Mouse (Mus musculus) embryonic stem cell, embryonic (primary cell): ENCODE results near the gene Ptdss2.

Experiments used
- CTCF ChIA-PET, 4 experiments: fragments of 300-600 bp in 2 of 4; fragments of 350-600 bp in 2 of 4; sonication (Branson Sonifier 250); formaldehyde crosslinking; loops; one replicate each; lab custom pipeline; 2022; ENCODE audit warnings: inconsistent platforms in 2 of 4; lab: Charles Lee
- POLR2A ChIA-PET, 4 experiments: fragments of 300-600 bp in 2 of 4; fragments of 350-600 bp in 2 of 4; sonication (Branson Sonifier 250); formaldehyde crosslinking; loops; one replicate each; lab custom pipeline; 2022; ENCODE audit warnings: antibody characterized with exemption in 4 of 4, inconsistent platforms in 1 of 4; lab: Charles Lee

Gene Ptdss2

GRCm38 (mm10) chr7:141122245-141122644, at the start of gene Ptdss2:
Gene Ptdss2, plus strand, starts transcription at chr7:141122382.
- CTCF ChIA-PET = interaction anchor here in 3 of 4 experiments (0.7 to 2.4 kb wide), 20 partner anchors 9 to 301 kb away, joined by 3 to 9 read pairs (median 4); partner anchors contain the start of genes Hras (in 1 of the 3), Lrrc56 (in 1 of the 3) and Sigirr (in 1 of the 3)
- POLR2A ChIA-PET = interaction anchor here (0.6 to 5.2 kb wide), 105 partner anchors 9 to 1399 kb away, joined by 3 to 67 read pairs (median 5); partner anchors contain the start of genes Rassf7 (in 3 of the 4), Hras (in 2 of the 4), Lrrc56 (in 2 of the 4) and Phrf1 (in 2 of the 4)

GRCm38 (mm10) chr7:141073782-141074181, 48.4 kb upstream of the Ptdss2 start:
- CTCF ChIA-PET = interaction anchor here in 1 of 4 experiments (1.2 to 1.3 kb wide), 2 partner anchors 14 kb away, joined by 3 read pairs; no protein-coding TSS in a partner anchor

GRCm38 (mm10) chr7:141077841-141078240, 44.3 kb upstream of the Ptdss2 start, which contains the start of gene Pkp3:
Gene Pkp3, plus strand, starts transcription at chr7:141078218.
- ChIA-PET CTCF (interaction anchor here in 2 of 4 experiments (0.6 to 1.6 kb wide), 3 partner anchors 11 to 99 kb away, joined by 3 to 5 read pairs (median 4); no protein-coding TSS in a partner anchor), POLR2A (interaction anchor here in 3 of 4 experiments (0.7 to 2.4 kb wide), 10 partner anchors 7 to 138 kb away, joined by 3 to 16 read pairs (median 4); partner anchors contain the start of genes Ifitm6 (in 1 of the 3), Rassf7 (in 1 of the 3) and Sigirr (in 1 of the 3))

More at GRCm38 (mm10) chr7:141073782-141074181, 48.4 kb upstream of the Ptdss2 start:
- POLR2A ChIA-PET = interaction anchor here in 3 of 4 experiments (0.5 to 6.7 kb wide), 9 partner anchors 8 to 107 kb away, joined by 3 to 48 read pairs (median 3); partner anchors contain the start of genes Ifitm1 (in 1 of the 3) and Ptdss2 (in 1 of the 3)

- ChIA-PET POLR2A (interaction anchor here in 3 of 4 experiments (0.6 to 2.4 kb wide), 13 partner anchors 8 to 170 kb away, joined by 3 to 16 read pairs (median 4); partner anchors contain the start of genes Hras (in 1 of the 3), Lrrc56 (in 1 of the 3), Rassf7 (in 1 of the 3) and Sigirr (in 1 of the 3)), CTCF (interaction anchor here in 2 of 4 experiments (0.8 to 1.6 kb wide), 4 partner anchors 11 to 98 kb away, joined by 3 to 5 read pairs (median 4); no protein-coding TSS in a partner anchor)
Measured at GRCm38 (mm10) chr7:141078876-141079275, 43.3 kb upstream of the Ptdss2 start.

- CTCF ChIA-PET = interaction anchor here in 3 of 4 experiments (0.6 to 1.8 kb wide), 7 partner anchors 9 to 1219 kb away, joined by 3 to 14 read pairs (median 4); no protein-coding TSS in a partner anchor
Measured at GRCm38 (mm10) chr7:141079481-141080449, 42.4 kb upstream of the Ptdss2 start.

GRCm38 (mm10) chr7:141087894-141088293, 34.3 kb upstream of the Ptdss2 start:
- POLR2A ChIA-PET = interaction anchor here in 3 of 4 experiments (0.7 to 5.3 kb wide), 21 partner anchors 8 to 165 kb away, joined by 3 to 48 read pairs (median 3); partner anchors contain the start of genes Ptdss2 (in 2 of the 3), Sigirr (in 2 of the 3), Rassf7 (in 1 of the 3) and Rnh1 (in 1 of the 3)
- CTCF ChIA-PET = interaction anchor here in 3 of 4 experiments (0.7 to 1.6 kb wide), 11 partner anchors 8 to 146 kb away, joined by 3 to 6 read pairs (median 3); partner anchors contain the start of gene Pgghg (in 1 of the 3)

More at GRCm38 (mm10) chr7:141079481-141080449, 42.4 kb upstream of the Ptdss2 start:
- POLR2A ChIA-PET = interaction anchor here (0.5 to 2.4 kb wide), 20 partner anchors 8 to 363 kb away, joined by 3 to 16 read pairs (median 3); partner anchors contain the start of genes Ptdss2 (in 1 of the 4), Rassf7 (in 1 of the 4), Rnh1 (in 1 of the 4) and Sigirr (in 1 of the 4)

GRCm38 (mm10) chr7:141088473-141088872, 33.7 kb upstream of the Ptdss2 start:
- CTCF ChIA-PET = interaction anchor here in 3 of 4 experiments (0.5 to 1.6 kb wide), 10 partner anchors 9 to 147 kb away, joined by 3 to 6 read pairs (median 4); partner anchors contain the start of gene Pgghg (in 1 of the 3)
- POLR2A ChIA-PET = interaction anchor here in 3 of 4 experiments (0.9 to 5.3 kb wide), 18 partner anchors 8 to 166 kb away, joined by 3 to 48 read pairs (median 4); partner anchors contain the start of genes Sigirr (in 2 of the 3), Ptdss2 (in 1 of the 3), Rassf7 (in 1 of the 3) and Rnh1 (in 1 of the 3)

- CTCF ChIA-PET = interaction anchor here in 3 of 4 experiments (0.5 to 1.3 kb wide), 5 partner anchors 18 to 148 kb away, joined by 3 to 4 read pairs (median 3); partner anchors contain the start of gene Gm17387 (in 1 of the 3)
Measured at GRCm38 (mm10) chr7:141090228-141090627, 32.0 kb upstream of the Ptdss2 start.

GRCm38 (mm10) chr7:141092051-141092735, 30.0 kb upstream of the Ptdss2 start:
- CTCF ChIA-PET = interaction anchor here (0.6 to 1.7 kb wide), 9 partner anchors 10 to 303 kb away, joined by 3 to 5 read pairs (median 3); no protein-coding TSS in a partner anchor
- POLR2A ChIA-PET = interaction anchor here in 3 of 4 experiments (0.6 to 3.3 kb wide), 27 partner anchors 8 to 188 kb away, joined by 3 to 13 read pairs (median 4); partner anchors contain the start of genes Ptdss2 (in 2 of the 3), Hras (in 1 of the 3), Lrrc56 (in 1 of the 3) and Phrf1 (in 1 of the 3)

More at GRCm38 (mm10) chr7:141090228-141090627, 32.0 kb upstream of the Ptdss2 start:
- POLR2A ChIA-PET = interaction anchor here in 3 of 4 experiments (0.6 to 5.3 kb wide), 15 partner anchors 9 to 165 kb away, joined by 3 to 48 read pairs (median 4); partner anchors contain the start of genes Ptdss2 (in 2 of the 3), Rassf7 (in 2 of the 3) and Sigirr (in 1 of the 3)

GRCm38 (mm10) chr7:141093950-141094349, 28.2 kb upstream of the Ptdss2 start:
- CTCF ChIA-PET = interaction anchor here in 2 of 4 experiments (0.5 to 0.9 kb wide), 2 partner anchors 82 to 152 kb away, joined by 3 to 15 read pairs; no protein-coding TSS in a partner anchor

GRCm38 (mm10) chr7:141094487-141095205, 27.5 kb upstream of the Ptdss2 start:
- POLR2A ChIA-PET = interaction anchor here in 3 of 4 experiments (0.5 to 2.0 kb wide), 5 partner anchors 13 to 141 kb away, joined by 3 to 10 read pairs (median 3); partner anchors contain the start of gene Ptdss2 (in 1 of the 3)

More at GRCm38 (mm10) chr7:141093950-141094349, 28.2 kb upstream of the Ptdss2 start:
- POLR2A ChIA-PET = interaction anchor here in 3 of 4 experiments (0.5 to 1.8 kb wide), 3 partner anchors 38 to 190 kb away, joined by 3 read pairs; no protein-coding TSS in a partner anchor

GRCm38 (mm10) chr7:141096021-141096420, 26.2 kb upstream of the Ptdss2 start:
- ChIA-PET POLR2A (interaction anchor here in 3 of 4 experiments (0.6 to 2.0 kb wide), 12 partner anchors 8 to 235 kb away, joined by 3 to 10 read pairs (median 3); partner anchors contain the start of gene Ptdss2 (in 2 of the 3)), CTCF (interaction anchor here in 3 of 4 experiments (0.6 to 1.5 kb wide), 4 partner anchors 80 to 207 kb away, joined by 3 to 4 read pairs (median 4); no protein-coding TSS in a partner anchor)

More at GRCm38 (mm10) chr7:141094487-141095205, 27.5 kb upstream of the Ptdss2 start:
- CTCF ChIA-PET = interaction anchor here in 2 of 4 experiments (0.9 to 1.5 kb wide), 2 partner anchors 82 kb away, joined by 3 read pairs; no protein-coding TSS in a partner anchor

- ChIA-PET POLR2A (interaction anchor here in 3 of 4 experiments (0.5 to 2.0 kb wide), 14 partner anchors 9 to 235 kb away, joined by 3 to 10 read pairs (median 3); partner anchors contain the start of genes Ptdss2 (in 2 of the 3) and Rnh1 (in 1 of the 3)), CTCF (interaction anchor here in 2 of 4 experiments (1.2 to 1.5 kb wide), 3 partner anchors 26 to 88 kb away, joined by 3 to 4 read pairs (median 3); no protein-coding TSS in a partner anchor)
Measured at GRCm38 (mm10) chr7:141096649-141097056, 25.5 kb upstream of the Ptdss2 start.

- CTCF ChIA-PET = interaction anchor here in 1 of 4 experiments (1.2 kb wide), 1 partner anchor 26 kb away, joined by 4 read pairs; no protein-coding TSS in a partner anchor
- POLR2A ChIA-PET = interaction anchor here in 3 of 4 experiments (0.5 to 3.3 kb wide), 12 partner anchors 10 to 76 kb away, joined by 3 to 17 read pairs (median 4); partner anchors contain the start of genes Ptdss2 (in 2 of the 3) and Rnh1 (in 2 of the 3)
Measured at GRCm38 (mm10) chr7:141097177-141097576, 25.0 kb upstream of the Ptdss2 start.
